Mouse (Mus musculus): ENCODE measurements around the gene Eif2s2.

GRCm38 (mm10) chr2:154863672-154864071 lies 29.1 kb downstream of the Eif2s2 start:
- no peak for TF ChIP-seq GATA1 (IDR thresholded peaks at IDR 0.05; ENCODE audit: borderline replicate concordance, low read length)
- no peak for TF ChIP-seq FLI1 (IDR thresholded peaks at IDR 0.05; ENCODE audit: low read length)
